Mouse (Mus musculus) adrenal gland, postnatal 10 days (tissue): ENCODE results near the gene Noct. TPM values are rescaled to one million over a fixed set of nuclear protein-coding genes. Genes with fewer than 3 reads are reported as not detected.

Experiments used
- DNase-seq: peaks from one replicate; pipeline ENCODE4 v3.0.0; 2021; ENCODE audit warnings: mixed read lengths
- microRNA-seq: library from miRNA; unstranded; fragments of <30 nt; microRNA quantifications from one replicate; pipeline ENCODE4 v1.2.0, GENCODE M21; 2021
- total RNA-seq, 2 experiments: library from RNA; stranded (reverse); gene quantifications; 2 replicates each; pipeline ENCODE4 v1.2.3; 2021

Noct gene
- total RNA-seq, 2 experiments from 2014 or later: 24.7 to 60.6 TPM

GRCm38 (mm10) chr3:51277201-51278150 lies 53.2 kb downstream of the Noct start:
- DNase-seq: peak; percentile 89

GRCm38 (mm10) chr3:51278433-51278832 lies 54.2 kb downstream of the Noct start:
- DNase-seq: no peak

- no peak for DNase-seq
These were observed 57.5 kb downstream of the Noct start for GRCm38 (mm10) chr3:51281727-51282126.

- DNase-seq: no peak
These were observed 60.1 kb downstream of the Noct start for GRCm38 (mm10) chr3:51284375-51284774.

GRCm38 (mm10) chr3:51288880-51289821 lies 64.9 kb downstream of the Noct start:
- DNase-seq: peak; percentile 87

- DNase-seq: no peak
These were observed 70.0 kb downstream of the Noct start for GRCm38 (mm10) chr3:51294251-51294650.

GRCm38 (mm10) chr3:51295225-51295624 lies 71.0 kb downstream of the Noct start:
- DNase-seq: no peak

GRCm38 (mm10) chr3:51296790-51297189 lies 72.5 kb downstream of the Noct start:
- DNase-seq: no peak

Small RNA genes lying within 50 kb of the gene (microRNA-seq; reads per million reads assigned to microRNA genes)
- not detected for gene Gm24282

Other genes starting within 250 kb of the Noct start
- gene Elf2, start 116.2 kb downstream of the Noct start, total RNA-seq: 10 to 100 TPM; 84.3 to 94.5 TPM
- gene Mgarp, start 172.3 kb downstream of the Noct start, total RNA-seq: 100 to 1,000 TPM; 235 to 238 TPM
- 1,000 to 10,000 TPM in 1 of 2 experiments, 100 to 1,000 TPM in 1; 989 to 1,053 TPM for gene Ndufc1, start 184.5 kb downstream of the Noct start, total RNA-seq
- gene Naa15, start 190.7 kb downstream of the Noct start, total RNA-seq: 10 to 100 TPM; 40.2 to 51.9 TPM